Mouse (Mus musculus) layer of hippocampus, adult 9-10 months (tissue): ENCODE data around the gene Rxrg.

Experiments
- DNase-seq: peaks from one replicate; pipeline ENCODE4 v3.0.0; 2022; ENCODE audit warnings: low spot score

Gene Rxrg

GRCm38 (mm10) chr1:167644866-167645537 lies 46.8 kb downstream of the Rxrg start:
- DNase-seq, result peak; percentile 75

- DNase-seq, result no peak
Measured at GRCm38 (mm10) chr1:167648670-167649069, 50.5 kb downstream of the Rxrg start.

- no peak for DNase-seq
Measured at GRCm38 (mm10) chr1:167649122-167649633, 51.0 kb downstream of the Rxrg start.

GRCm38 (mm10) chr1:167652336-167652735 lies 54.2 kb downstream of the Rxrg start:
- DNase-seq, result no peak

GRCm38 (mm10) chr1:167659065-167659464 lies 60.9 kb downstream of the Rxrg start:
- DNase-seq, result no peak

GRCm38 (mm10) chr1:167660521-167661101 lies 62.4 kb downstream of the Rxrg start:
- no peak for DNase-seq

GRCm38 (mm10) chr1:167661123-167661522 lies 62.9 kb downstream of the Rxrg start:
- DNase-seq, result no peak

GRCm38 (mm10) chr1:167663136-167663535 lies 65.0 kb downstream of the Rxrg start:
- no peak for DNase-seq

- no peak for DNase-seq
Measured at GRCm38 (mm10) chr1:167669796-167670195, 71.6 kb downstream of the Rxrg start.

GRCm38 (mm10) chr1:167672433-167672987 lies 74.3 kb downstream of the Rxrg start:
- DNase-seq, result no peak

- DNase-seq, result no peak
Measured at GRCm38 (mm10) chr1:167679061-167679460, 80.9 kb downstream of the Rxrg start.

GRCm38 (mm10) chr1:167688001-167688346 lies 89.8 kb downstream of the Rxrg start:
- DNase-seq, result no peak

- DNase-seq, result no peak
Measured at GRCm38 (mm10) chr1:167688347-167689231, 90.4 kb downstream of the Rxrg start.

- no peak for DNase-seq
Measured at GRCm38 (mm10) chr1:167689232-167689261, 90.9 kb downstream of the Rxrg start, which contains the start of gene Lmx1a. Lmx1a (plus strand) TSS chr1:167689237.
